Mouse (Mus musculus): ENCODE measurements around the gene Il4.

DNA sequence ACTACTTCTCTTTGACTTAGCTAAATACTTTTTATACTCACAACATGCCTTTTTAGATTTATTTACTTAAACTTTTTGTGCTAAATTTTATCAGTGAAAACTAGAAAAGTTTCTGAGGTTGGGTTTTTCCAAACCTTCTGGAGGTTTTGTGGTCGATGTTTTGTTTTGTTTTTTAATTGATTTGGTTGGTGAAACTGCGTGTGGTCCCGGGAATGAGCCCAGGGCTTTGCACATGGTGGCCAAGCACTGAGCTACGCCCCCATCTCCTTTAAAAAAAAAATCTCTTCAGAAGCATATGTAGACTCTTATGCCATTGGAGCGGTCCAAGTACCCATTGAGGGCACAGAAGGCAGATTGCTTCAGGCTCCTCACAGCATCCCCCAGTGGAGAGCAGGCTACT is 27.4 kb downstream of the Il4 start:
- TF ChIP-seq CTCF (IDR thresholded peaks at IDR 0.05; ENCODE audit: control insufficient read depth, insufficient read depth, insufficient replicate concordance, low read depth, low read length) (no peak), POLR2A (IDR thresholded peaks at IDR 0.05; ENCODE audit: control insufficient read depth, low read depth, low read length) (no peak)

Data from testis, adult 2 months (tissue).